Mouse (Mus musculus) adrenal gland, postnatal 14 days (tissue): ENCODE results near the gene Arl15. TPM values are rescaled to one million over a fixed set of nuclear protein-coding genes. Genes with fewer than 3 reads are reported as not detected.

ENCODE experiments used
- DNase-seq: peaks from one replicate; pipeline ENCODE4 v3.0.0; 2021; ENCODE audit warnings: mixed read lengths
- total RNA-seq: library from RNA; stranded (reverse); gene quantifications from 2 replicates; pipeline ENCODE4 v1.2.3, GENCODE M21; 2021

Gene Arl15
- total RNA-seq, 1 experiment from 2014 or later = 24.6 TPM

GRCm38 (mm10) chr13:113871853-113872252 is 77.5 kb downstream of the Arl15 start:
- DNase-seq = peak; percentile 77

GRCm38 (mm10) chr13:113875724-113876123 is 81.4 kb downstream of the Arl15 start:
- no peak for DNase-seq

- DNase-seq = peak; percentile 78
Measured at GRCm38 (mm10) chr13:113877420-113877819, 83.1 kb downstream of the Arl15 start.

- no peak for DNase-seq
Measured at GRCm38 (mm10) chr13:113878571-113878970, 84.3 kb downstream of the Arl15 start.

- DNase-seq = peak; percentile 34
Measured at GRCm38 (mm10) chr13:113879651-113880327, 85.5 kb downstream of the Arl15 start.

- DNase-seq = no peak
Measured at GRCm38 (mm10) chr13:113880564-113881171, 86.4 kb downstream of the Arl15 start.

GRCm38 (mm10) chr13:113882959-113883358 is 88.7 kb downstream of the Arl15 start:
- DNase-seq = no peak

- no peak for DNase-seq
Measured at GRCm38 (mm10) chr13:113887090-113887489, 92.8 kb downstream of the Arl15 start.

- DNase-seq = no peak
Measured at GRCm38 (mm10) chr13:113888126-113888525, 93.8 kb downstream of the Arl15 start.

- no peak for DNase-seq
Measured at GRCm38 (mm10) chr13:113888704-113889103, 94.4 kb downstream of the Arl15 start.

GRCm38 (mm10) chr13:113889140-113890055 is 95.1 kb downstream of the Arl15 start:
- DNase-seq = no peak

GRCm38 (mm10) chr13:113896684-113897083 is 102.4 kb downstream of the Arl15 start:
- no peak for DNase-seq

GRCm38 (mm10) chr13:113897498-113897897 is 103.2 kb downstream of the Arl15 start:
- DNase-seq = no peak

GRCm38 (mm10) chr13:113897951-113898350 is 103.6 kb downstream of the Arl15 start:
- no peak for DNase-seq

- peak; percentile 70 for DNase-seq
Measured at GRCm38 (mm10) chr13:113901001-113901545, 106.8 kb downstream of the Arl15 start.

GRCm38 (mm10) chr13:113903255-113903654 is 109.0 kb downstream of the Arl15 start:
- no peak for DNase-seq

GRCm38 (mm10) chr13:113911986-113912519 is 117.7 kb downstream of the Arl15 start:
- no peak for DNase-seq

- DNase-seq = no peak
Measured at GRCm38 (mm10) chr13:113914551-113914971, 120.3 kb downstream of the Arl15 start.

- no peak for DNase-seq
Measured at GRCm38 (mm10) chr13:113915700-113916099, 121.4 kb downstream of the Arl15 start.

- DNase-seq = no peak
Measured at GRCm38 (mm10) chr13:113916761-113917160, 122.5 kb downstream of the Arl15 start.

GRCm38 (mm10) chr13:113917376-113917775 is 123.1 kb downstream of the Arl15 start:
- no peak for DNase-seq

GRCm38 (mm10) chr13:113917868-113918411 is 123.6 kb downstream of the Arl15 start:
- DNase-seq = no peak
